Mouse (Mus musculus): ENCODE measurements around the gene Tex2. TPM values are rescaled to one million over a fixed set of nuclear protein-coding genes. Genes with fewer than 3 reads are reported as not detected.
"Not testable (repeated sequence)": the region's sequence is repeated elsewhere in the genome, so short reads cannot be mapped to it uniquely, and the experiment has no call there.

Tex2 gene
- total and polyA plus RNA-seq, 3 experiments: 1.6 to 20.0 (median 7.7) TPM

DNA sequence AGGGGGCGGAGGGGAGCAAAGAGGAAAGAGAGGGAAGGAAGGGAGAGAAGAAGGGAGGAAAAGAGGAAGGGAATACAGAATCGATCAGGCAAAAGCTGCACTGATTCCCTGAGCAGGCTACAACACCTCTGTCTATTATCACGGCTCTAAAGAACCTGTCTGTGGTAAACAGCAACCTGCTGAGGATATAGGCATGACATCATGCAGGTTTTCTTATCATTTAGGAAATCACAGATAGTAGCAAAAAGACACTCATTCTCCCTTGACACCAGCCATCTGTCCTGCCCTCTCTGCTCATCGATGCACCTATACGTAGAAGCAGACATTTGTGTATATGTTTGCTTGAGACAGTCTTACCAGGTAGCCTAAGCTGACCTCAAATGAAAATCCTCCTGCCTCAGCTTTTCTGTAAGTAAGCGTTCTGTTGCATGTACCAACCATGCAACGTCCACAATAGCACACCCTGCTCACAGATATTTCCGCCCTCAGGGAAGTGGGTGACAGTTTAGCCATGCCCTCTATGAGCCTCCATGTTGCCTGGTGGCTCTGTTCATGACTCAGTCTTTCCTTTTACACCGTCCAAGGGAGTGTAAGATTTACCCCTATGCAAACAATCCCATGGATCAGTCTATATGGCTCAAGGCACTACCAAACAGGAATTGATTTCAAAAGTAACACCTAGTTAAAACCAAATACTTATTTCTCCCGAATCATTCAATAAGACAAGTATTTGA lies 25.3 kb downstream of the Tex2 start:
- H3K36me3 ChIP-seq (replicated peaks): peaks cover under 1% of the 10 kb centered on the region
- no peaks in the 10 kb centered on the region for H3K4me1 ChIP-seq (ENCODE audit: insufficient read depth, low read depth, low read length)
- 0 out of 2 replicates have a peak, but pooled peaks cover 2% of the 10 kb centered on the region for H3K27me3 ChIP-seq (ENCODE audit: insufficient read depth, low read length)
- no peak for TF ChIP-seq GATA2 (IDR thresholded peaks at IDR 0.05; ENCODE audit: borderline replicate concordance, low read depth, low read length)
- TF ChIP-seq POLR2AphosphoS5 (IDR thresholded peaks at IDR 0.05; ENCODE audit: insufficient replicate concordance, low read depth, low read length): no peak
- TF ChIP-seq CTCF (IDR thresholded peaks at IDR 0.05; ENCODE audit: low read depth, low read length): no peak
- no peak for TF ChIP-seq TAL1 (conservative IDR thresholded peaks at IDR 0.05; ENCODE audit: low read depth, low read length)
- no peak for TF ChIP-seq GATA1 (IDR thresholded peaks at IDR 0.05; ENCODE audit: borderline replicate concordance, low read length)
- H3K4me3 ChIP-seq (ENCODE audit: low read depth, low read length): no peak overlapping the region
- DNase-seq (ENCODE audit: low spot score): no peak
- no peak for ATAC-seq (ENCODE audit: extremely low read depth, insufficient number of reproducible peaks, low FRiP score, poor library complexity, severe bottlenecking)
- peaks cover 2% of the 10 kb centered on the region; the same call in 1 of the 2 replicates for H3K9me3 ChIP-seq (replicated peaks)

DNA sequence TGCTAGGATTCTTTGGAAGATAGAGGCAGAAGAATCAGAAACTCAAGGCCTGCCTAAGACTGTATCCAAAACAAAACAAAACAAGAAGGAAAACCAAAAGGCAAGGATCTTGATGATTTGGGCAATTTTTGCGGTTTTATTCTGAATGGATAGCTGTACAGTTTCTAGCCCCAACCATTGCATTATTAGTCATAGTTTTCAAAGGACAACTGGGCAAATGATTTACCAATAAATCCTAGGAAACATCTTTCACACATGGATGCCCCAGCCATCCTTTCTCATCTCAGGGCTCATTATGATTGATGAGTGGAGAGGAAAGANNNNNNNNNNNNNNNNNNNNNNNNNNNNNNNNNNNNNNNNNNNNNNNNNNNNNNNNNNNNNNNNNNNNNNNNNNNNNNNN lies 29.4 kb downstream of the Tex2 start:
- no peaks in the 10 kb centered on the region for H3K27me3 ChIP-seq (ENCODE audit: insufficient read depth, low read length)
- no peak for DNase-seq (ENCODE audit: low spot score)
- no peaks in the 10 kb centered on the region for H3K36me3 ChIP-seq (replicated peaks)
- H3K9me3 ChIP-seq (replicated peaks): peaks cover 2% of the 10 kb centered on the region; the same call in 1 of the 2 replicates
- TF ChIP-seq CTCF (IDR thresholded peaks at IDR 0.05; ENCODE audit: low read depth, low read length) (no peak), GATA1 (IDR thresholded peaks at IDR 0.05; ENCODE audit: borderline replicate concordance, low read length) (no peak), POLR2AphosphoS5 (IDR thresholded peaks at IDR 0.05; ENCODE audit: insufficient replicate concordance, low read depth, low read length) (no peak), TAL1 (conservative IDR thresholded peaks at IDR 0.05; ENCODE audit: low read depth, low read length) (no peak), GATA2 (IDR thresholded peaks at IDR 0.05; ENCODE audit: borderline replicate concordance, low read depth, low read length) (no peak)
- ATAC-seq (ENCODE audit: extremely low read depth, insufficient number of reproducible peaks, low FRiP score, poor library complexity, severe bottlenecking): no peak
- no peaks in the 10 kb centered on the region; the same call in 1 of the 2 replicates for H3K4me1 ChIP-seq (ENCODE audit: insufficient read depth, low read depth, low read length)
- H3K4me3 ChIP-seq (ENCODE audit: low read depth, low read length): no peak overlapping the region

DNA sequence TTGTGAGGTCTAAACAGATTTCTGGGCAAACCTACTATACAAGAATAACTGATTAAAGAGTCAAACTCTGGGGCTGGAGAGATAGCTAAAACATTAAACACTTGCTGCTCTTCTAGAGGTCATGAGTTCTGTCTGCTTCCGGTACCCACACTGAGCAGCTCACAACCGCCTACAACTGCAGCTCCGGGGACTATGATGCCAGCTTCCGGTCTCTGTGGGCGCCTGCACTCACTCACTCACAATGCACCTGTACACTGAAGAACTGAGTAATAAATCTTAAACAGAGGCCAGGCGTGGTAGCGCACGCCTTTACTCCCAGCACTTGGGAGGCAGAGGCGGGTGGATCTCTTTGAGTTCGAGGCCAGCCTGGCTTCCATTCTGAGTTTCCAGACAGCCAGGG lies 31.9 kb downstream of the Tex2 start:
- no peak for ATAC-seq (ENCODE audit: extremely low read depth, insufficient number of reproducible peaks, low FRiP score, poor library complexity, severe bottlenecking)
- Histone ChIP-seq H3K4me1 (ENCODE audit: insufficient read depth, low read depth, low read length) (no peaks in the 10 kb centered on the region; the same call in 1 of the 2 replicates), H3K27me3 (ENCODE audit: insufficient read depth, low read length) (no peaks in the 10 kb centered on the region), H3K9me3 (replicated peaks) (peaks cover 2% of the 10 kb centered on the region; the same call in 1 of the 2 replicates), H3K4me3 (ENCODE audit: low read depth, low read length) (no peak overlapping the region), H3K36me3 (replicated peaks) (no peaks in the 10 kb centered on the region)
- TF ChIP-seq GATA2 (IDR thresholded peaks at IDR 0.05; ENCODE audit: borderline replicate concordance, low read depth, low read length): no peak
- no peak for TF ChIP-seq GATA1 (IDR thresholded peaks at IDR 0.05; ENCODE audit: borderline replicate concordance, low read length)
- TF ChIP-seq CTCF (IDR thresholded peaks at IDR 0.05; ENCODE audit: low read depth, low read length): no peak
- no peak for TF ChIP-seq TAL1 (conservative IDR thresholded peaks at IDR 0.05; ENCODE audit: low read depth, low read length)
- no peak for TF ChIP-seq POLR2AphosphoS5 (IDR thresholded peaks at IDR 0.05; ENCODE audit: insufficient replicate concordance, low read depth, low read length)
- no peak for DNase-seq (ENCODE audit: low spot score)

DNA sequence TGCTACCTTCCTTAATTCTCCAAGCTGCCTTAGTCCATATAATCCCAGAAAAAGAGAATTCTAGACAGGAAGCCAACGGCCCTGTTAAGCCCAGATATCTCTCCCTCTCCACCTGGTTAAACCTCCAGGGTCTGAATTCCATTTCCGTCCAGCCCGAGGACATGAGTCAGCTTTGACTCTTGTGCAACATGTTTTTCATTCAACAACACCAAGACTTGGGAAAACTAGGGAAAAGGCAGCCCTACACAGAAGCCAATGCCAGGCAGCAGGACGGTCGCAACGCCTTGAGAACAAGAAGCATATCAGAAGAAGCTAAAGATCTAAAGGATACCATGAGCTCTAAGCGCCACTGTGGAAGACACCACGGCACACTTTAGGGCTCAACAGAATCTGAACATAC lies 32.8 kb downstream of the Tex2 start:
- H3K4me1 ChIP-seq (ENCODE audit: insufficient read depth, low read depth, low read length): no peaks in the 10 kb centered on the region; the same call in 1 of the 2 replicates
- TF ChIP-seq GATA2 (IDR thresholded peaks at IDR 0.05; ENCODE audit: borderline replicate concordance, low read depth, low read length) (no peak), POLR2AphosphoS5 (IDR thresholded peaks at IDR 0.05; ENCODE audit: insufficient replicate concordance, low read depth, low read length) (no peak), GATA1 (IDR thresholded peaks at IDR 0.05; ENCODE audit: borderline replicate concordance, low read length) (no peak), TAL1 (conservative IDR thresholded peaks at IDR 0.05; ENCODE audit: low read depth, low read length) (no peak), CTCF (IDR thresholded peaks at IDR 0.05; ENCODE audit: low read depth, low read length) (no peak)
- no peaks in the 10 kb centered on the region for H3K36me3 ChIP-seq (replicated peaks)
- H3K27me3 ChIP-seq (ENCODE audit: insufficient read depth, low read length): no peaks in the 10 kb centered on the region
- no peak overlapping the region for H3K4me3 ChIP-seq (ENCODE audit: low read depth, low read length)
- H3K9me3 ChIP-seq (replicated peaks): peaks cover 2% of the 10 kb centered on the region; the same call in 1 of the 2 replicates
- ATAC-seq (ENCODE audit: extremely low read depth, insufficient number of reproducible peaks, low FRiP score, poor library complexity, severe bottlenecking): no peak
- no peak for DNase-seq (ENCODE audit: low spot score)

DNA sequence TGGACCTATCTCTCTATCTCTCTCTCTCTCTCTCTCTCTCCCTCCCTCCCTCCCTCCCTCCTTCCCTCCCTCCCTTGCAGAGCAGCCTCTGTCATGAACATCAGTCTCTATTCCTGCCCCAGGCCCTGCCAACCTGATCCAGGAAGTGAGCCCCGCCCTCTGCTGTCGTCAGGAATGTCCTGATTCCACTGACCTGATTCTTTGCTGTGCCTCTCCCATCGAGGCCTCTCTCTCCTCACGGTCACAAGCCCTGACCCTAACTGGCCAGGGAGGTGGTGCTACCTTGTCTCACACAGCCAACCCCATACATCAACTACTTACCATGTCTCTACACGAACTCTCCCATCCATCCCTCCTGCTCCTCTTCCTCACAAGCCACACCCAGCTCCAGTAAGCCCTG lies 33.3 kb downstream of the Tex2 start:
- ATAC-seq (ENCODE audit: extremely low read depth, insufficient number of reproducible peaks, low FRiP score, poor library complexity, severe bottlenecking) (no peak), DNase-seq (ENCODE audit: low spot score) (no peak)

DNA sequence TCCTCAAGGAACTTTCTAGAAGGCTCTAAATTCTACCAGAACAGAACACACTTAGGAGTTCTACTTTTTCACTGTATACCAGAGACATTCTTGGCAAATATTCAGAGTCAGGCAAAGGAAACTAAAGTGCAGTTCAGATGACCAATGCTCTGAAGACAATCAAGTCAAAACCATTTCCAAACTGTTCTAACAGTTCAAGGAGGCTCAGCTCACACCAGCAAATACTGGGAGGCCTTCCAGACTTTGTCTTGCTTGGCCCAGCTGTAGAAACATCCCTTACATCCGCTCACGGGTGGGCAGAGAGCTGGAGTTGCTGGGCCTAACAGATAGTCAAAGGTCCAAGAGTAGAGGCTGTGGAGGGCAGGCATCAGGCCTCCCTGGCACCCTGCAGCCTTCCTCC lies 34.1 kb downstream of the Tex2 start:
- H3K9me3 ChIP-seq (replicated peaks): no peaks in the 10 kb centered on the region
- DNase-seq (ENCODE audit: low spot score): no peak
- H3K4me1 ChIP-seq (ENCODE audit: insufficient read depth, low read depth, low read length): no peaks in the 10 kb centered on the region; the same call in 1 of the 2 replicates
- no peaks in the 10 kb centered on the region for H3K36me3 ChIP-seq (replicated peaks)
- ATAC-seq (ENCODE audit: extremely low read depth, insufficient number of reproducible peaks, low FRiP score, poor library complexity, severe bottlenecking): no peak
- H3K4me3 ChIP-seq (ENCODE audit: low read depth, low read length): no peak overlapping the region
- no peaks in the 10 kb centered on the region for H3K27me3 ChIP-seq (ENCODE audit: insufficient read depth, low read length)
- no peak for TF ChIP-seq CTCF (IDR thresholded peaks at IDR 0.05; ENCODE audit: low read depth, low read length)
- TF ChIP-seq GATA2 (IDR thresholded peaks at IDR 0.05; ENCODE audit: borderline replicate concordance, low read depth, low read length): no peak
- TF ChIP-seq POLR2AphosphoS5 (IDR thresholded peaks at IDR 0.05; ENCODE audit: insufficient replicate concordance, low read depth, low read length): no peak
- TF ChIP-seq TAL1 (conservative IDR thresholded peaks at IDR 0.05; ENCODE audit: low read depth, low read length): no peak
- TF ChIP-seq GATA1 (IDR thresholded peaks at IDR 0.05; ENCODE audit: borderline replicate concordance, low read length): no peak

More for the DNA sequence above, 33.3 kb downstream of the Tex2 start:
- no peaks in the 10 kb centered on the region for H3K36me3 ChIP-seq (replicated peaks)
- H3K4me1 ChIP-seq (ENCODE audit: insufficient read depth, low read depth, low read length): no peaks in the 10 kb centered on the region; the same call in 1 of the 2 replicates
- no peaks in the 10 kb centered on the region for H3K27me3 ChIP-seq (ENCODE audit: insufficient read depth, low read length)
- TF ChIP-seq GATA2 (IDR thresholded peaks at IDR 0.05; ENCODE audit: borderline replicate concordance, low read depth, low read length): no peak
- no peak for TF ChIP-seq TAL1 (conservative IDR thresholded peaks at IDR 0.05; ENCODE audit: low read depth, low read length)
- no peak for TF ChIP-seq GATA1 (IDR thresholded peaks at IDR 0.05; ENCODE audit: borderline replicate concordance, low read length)
- TF ChIP-seq POLR2AphosphoS5 (IDR thresholded peaks at IDR 0.05; ENCODE audit: insufficient replicate concordance, low read depth, low read length): no peak
- no peak for TF ChIP-seq CTCF (IDR thresholded peaks at IDR 0.05; ENCODE audit: low read depth, low read length)
- H3K9me3 ChIP-seq (replicated peaks): peaks cover 2% of the 10 kb centered on the region; the same call in 1 of the 2 replicates
- no peak overlapping the region for H3K4me3 ChIP-seq (ENCODE audit: low read depth, low read length)

DNA sequence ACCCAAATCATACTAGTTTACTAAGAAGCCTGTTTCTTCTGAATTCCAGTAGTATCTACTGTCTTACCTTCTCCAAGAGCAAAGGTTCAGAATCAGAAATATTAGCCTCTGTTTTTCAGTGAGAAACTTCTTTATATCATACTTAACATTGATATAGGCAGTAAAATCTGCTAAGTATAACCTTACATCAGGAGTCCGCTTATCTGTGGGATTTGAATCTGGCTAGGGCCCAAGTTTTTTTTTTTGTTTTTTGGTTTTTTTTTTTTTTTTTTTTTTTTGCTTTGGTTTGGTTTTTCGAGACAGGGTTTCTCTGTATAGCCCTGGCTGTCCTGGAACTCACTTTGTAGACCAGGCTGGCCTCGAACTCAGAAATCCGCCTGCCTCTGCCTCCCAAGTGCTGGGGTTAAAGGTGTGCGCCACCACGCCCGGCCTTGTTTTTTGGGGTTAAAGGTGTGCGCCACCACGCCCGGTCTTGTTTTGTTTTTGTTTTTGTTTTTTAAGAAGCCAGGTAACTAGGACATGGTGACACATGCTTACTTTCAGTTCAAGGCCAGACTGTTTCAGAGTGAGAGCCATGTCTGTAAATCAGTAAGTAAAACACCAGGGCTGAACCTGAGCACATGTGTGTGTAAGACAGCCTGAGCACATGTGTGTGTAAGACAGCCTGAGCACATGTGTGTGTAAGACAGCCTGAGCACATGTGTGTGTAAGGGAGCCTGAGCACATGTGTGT lies 35.4 kb downstream of the Tex2 start:
- ATAC-seq (ENCODE audit: extremely low read depth, insufficient number of reproducible peaks, low FRiP score, poor library complexity, severe bottlenecking); H3K4me3 ChIP-seq (ENCODE audit: low read depth, low read length); DNase-seq (ENCODE audit: low spot score); H3K36me3 ChIP-seq (replicated peaks); H3K27me3 ChIP-seq (ENCODE audit: insufficient read depth, low read length); H3K4me1 ChIP-seq (ENCODE audit: insufficient read depth, low read depth, low read length); H3K9me3 ChIP-seq (replicated peaks): not testable (repeated sequence)

Measured in G1E (cell line).